Mouse (Mus musculus) layer of hippocampus, postnatal 14 days (tissue): Measurements from ENCODE around the gene Zfp281. TPM values are rescaled to one million over a fixed set of nuclear protein-coding genes. Genes with fewer than 3 reads are reported as not detected.

ENCODE experiments used
- DNase-seq, 2 experiments: peaks; one replicate each; pipeline ENCODE4 v3.0.0; 2021 to 2022; ENCODE audit warnings: low spot score in 2 of 2, mixed read lengths in 1 of 2
- total RNA-seq, 2 experiments: library from RNA; stranded (reverse); gene quantifications; 2 replicates each; pipeline ENCODE4 v1.2.3; 2021

Gene Zfp281
- total RNA-seq, 2 experiments from 2014 or later, result 30.7 to 31.3 TPM

GRCm38 (mm10) chr1:136608339-136609261 is 16.1 kb upstream of the Zfp281 start:
- DNase-seq, result no peak

GRCm38 (mm10) chr1:136611803-136612202 is 12.9 kb upstream of the Zfp281 start:
- no peak for DNase-seq

GRCm38 (mm10) chr1:136613300-136613751 is 11.4 kb upstream of the Zfp281 start:
- peak in 1 of 2 experiments; percentile 35 for DNase-seq

- DNase-seq, result no peak
Measured at GRCm38 (mm10) chr1:136614748-136615440, 9.8 kb upstream of the Zfp281 start.

GRCm38 (mm10) chr1:136617163-136617788 is 7.4 kb upstream of the Zfp281 start:
- no peak for DNase-seq

- no peak for DNase-seq
Measured at GRCm38 (mm10) chr1:136618570-136618969, 6.1 kb upstream of the Zfp281 start.

- DNase-seq, result peak; percentile 47 to 55
Measured at GRCm38 (mm10) chr1:136625019-136625895, 556 bp downstream of the Zfp281 start.

- peak; percentile 12 to 20 for DNase-seq
Measured at GRCm38 (mm10) chr1:136626141-136626540, 1.4 kb downstream of the Zfp281 start.

- DNase-seq, result no peak
Measured at GRCm38 (mm10) chr1:136626756-136627155, 2.1 kb downstream of the Zfp281 start.

GRCm38 (mm10) chr1:136627591-136627990 is 2.9 kb downstream of the Zfp281 start:
- no peak for DNase-seq

GRCm38 (mm10) chr1:136632891-136633290 is 8.2 kb downstream of the Zfp281 start:
- no peak for DNase-seq

- no peak for DNase-seq
Measured at GRCm38 (mm10) chr1:136635644-136636043, 10.9 kb downstream of the Zfp281 start.

GRCm38 (mm10) chr1:136636946-136637345 is 12.2 kb downstream of the Zfp281 start:
- DNase-seq, result no peak

GRCm38 (mm10) chr1:136637696-136638095 is 13.0 kb downstream of the Zfp281 start:
- DNase-seq, result no peak

- no peak for DNase-seq
Measured at GRCm38 (mm10) chr1:136638211-136638610, 13.5 kb downstream of the Zfp281 start.

- no peak for DNase-seq
Measured at GRCm38 (mm10) chr1:136638699-136639098, 14.0 kb downstream of the Zfp281 start.

GRCm38 (mm10) chr1:136639221-136639620 is 14.5 kb downstream of the Zfp281 start:
- no peak for DNase-seq

- DNase-seq, result no peak
Measured at GRCm38 (mm10) chr1:136642701-136643100, 18.0 kb downstream of the Zfp281 start.

GRCm38 (mm10) chr1:136644486-136644885 is 19.8 kb downstream of the Zfp281 start:
- DNase-seq, result no peak

GRCm38 (mm10) chr1:136645849-136646625 is 21.3 kb downstream of the Zfp281 start:
- DNase-seq, result no peak
